Mouse (Mus musculus) cerebellum, postnatal 36 days (tissue): Measurements from ENCODE around the gene Nfatc4.
A peak's percentile ranks its signal among the peaks of the same experiment; 100 is the strongest.

Experiments
- DNase-seq, 2 experiments: peaks; one replicate each; pipeline ENCODE4 v3.0.0; 2021 to 2022; ENCODE audit warnings: mixed read lengths in 2 of 2

Nfatc4 gene

GRCm38 (mm10) chr14:55822435-55822990 lies 431 bp upstream of the Nfatc4 start:
- DNase-seq = peak; percentile 68 to 73

- no peak for DNase-seq
These were observed 1.1 kb downstream of the Nfatc4 start for GRCm38 (mm10) chr14:55824001-55824480.

GRCm38 (mm10) chr14:55824481-55825215 lies 1.7 kb downstream of the Nfatc4 start:
- no peak for DNase-seq

- no peak for DNase-seq
These were observed 2.5 kb downstream of the Nfatc4 start for GRCm38 (mm10) chr14:55825216-55826051.

- DNase-seq = no peak
These were observed 3.2 kb downstream of the Nfatc4 start for GRCm38 (mm10) chr14:55826142-55826541.

- DNase-seq = peak in 1 of 2 experiments; percentile 15
These were observed 3.8 kb downstream of the Nfatc4 start for GRCm38 (mm10) chr14:55826551-55827340.

GRCm38 (mm10) chr14:55828716-55829263 lies 5.8 kb downstream of the Nfatc4 start:
- no peak for DNase-seq

- DNase-seq = no peak
These were observed 6.9 kb downstream of the Nfatc4 start for GRCm38 (mm10) chr14:55829854-55830253.

- no peak for DNase-seq
These were observed 7.4 kb downstream of the Nfatc4 start for GRCm38 (mm10) chr14:55830331-55830730.

- DNase-seq = no peak
These were observed 10.2 kb downstream of the Nfatc4 start for GRCm38 (mm10) chr14:55833126-55833525.

- DNase-seq = no peak
These were observed 12.0 kb downstream of the Nfatc4 start for GRCm38 (mm10) chr14:55834808-55835533.

- DNase-seq = no peak
These were observed 15.4 kb downstream of the Nfatc4 start for GRCm38 (mm10) chr14:55838312-55838711.

- no peak for DNase-seq
These were observed 15.8 kb downstream of the Nfatc4 start for GRCm38 (mm10) chr14:55838740-55839139.

GRCm38 (mm10) chr14:55840853-55841366 lies 18.0 kb downstream of the Nfatc4 start:
- DNase-seq = no peak

- no peak for DNase-seq
These were observed 19.9 kb downstream of the Nfatc4 start for GRCm38 (mm10) chr14:55842794-55843193.

GRCm38 (mm10) chr14:55845506-55846294 lies 22.8 kb downstream of the Nfatc4 start:
- DNase-seq = no peak

- no peak for DNase-seq
These were observed 27.9 kb downstream of the Nfatc4 start for GRCm38 (mm10) chr14:55850885-55851284.

GRCm38 (mm10) chr14:55852646-55853551 lies 30.0 kb downstream of the Nfatc4 start:
- DNase-seq = no peak

GRCm38 (mm10) chr14:55853621-55854285 lies 30.8 kb downstream of the Nfatc4 start, which contains the start of gene Nynrin:
Gene Nynrin (plus strand): TSS chr14:55854010.
- DNase-seq = no peak
